Mouse (Mus musculus) embryonic fibroblast, embryonic 13.5 days (primary cell): ENCODE measurements at regions not wholly inside any gene's neighbourhood (a gene's known extent, or its start where the extent isn't known, plus 50 kb on each side); places are given as distances from the start of the nearest gene placed in this dataset.

Experiments used
- CTCF ChIP-seq: IDR thresholded peaks from 2 replicates; pipeline ENCODE4 v1.5.1; 2011; ENCODE audit warnings: mild to moderate bottlenecking, control low read depth, low read length, moderate library complexity, borderline replicate concordance; ENCODE audit not compliant: insufficient read depth
- POLR2A ChIP-seq: IDR thresholded peaks from 2 replicates; pipeline ENCODE4 v1.6.1; 2011; ENCODE audit warnings: low read depth, mild to moderate bottlenecking, control low read depth, low read length, moderate library complexity

DNA sequence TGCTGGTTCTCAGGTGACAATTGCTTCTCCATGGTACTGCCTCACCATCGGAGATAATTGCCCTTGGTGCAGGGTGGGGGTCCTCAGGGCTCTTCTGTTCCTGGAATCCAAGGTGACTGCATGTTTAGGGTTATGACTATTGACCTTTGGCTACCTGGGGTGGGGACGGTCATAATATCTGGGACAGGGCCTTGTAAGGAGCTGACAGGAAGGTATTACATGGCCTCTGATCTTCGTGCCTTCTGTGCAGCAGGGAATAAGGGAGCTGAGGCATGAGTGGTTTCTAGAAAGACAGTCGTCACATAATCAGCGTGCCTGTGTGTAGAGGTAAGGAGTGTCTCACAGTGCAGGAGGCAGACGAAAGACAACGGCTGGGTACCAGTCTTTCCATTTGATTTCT is 407.5 kb upstream of the Prickle1 start:
- TF ChIP-seq CTCF (no peak), POLR2A (no peak)
